Mouse (Mus musculus): ENCODE measurements around the gene Lamtor4. TPM values are rescaled to one million over a fixed set of nuclear protein-coding genes. Genes with fewer than 3 reads are reported as not detected.
A peak's percentile ranks its signal among the peaks of the same experiment; 100 is the strongest.
"Not testable (repeated sequence)": the region's sequence is repeated elsewhere in the genome, so short reads cannot be mapped to it uniquely, and the experiment has no call there.

The Lamtor4 gene
- total RNA-seq (2022) = 10 to 100 TPM; 50.8 to 61.6 (median 55.1) TPM

GRCm38 (mm10) chr5:138255353-138256093 lies at the start of gene Lamtor4:
Gene Lamtor4 (plus strand): TSS chr5:138255482.
- DNase-seq (ENCODE audit: low spot score in 2 of 2) = peak; percentile 84 to 98

GRCm38 (mm10) chr5:138207253-138207652 lies 48.0 kb upstream of the Lamtor4 start:
- no peak for DNase-seq (ENCODE audit: low spot score in 2 of 2)

DNA sequence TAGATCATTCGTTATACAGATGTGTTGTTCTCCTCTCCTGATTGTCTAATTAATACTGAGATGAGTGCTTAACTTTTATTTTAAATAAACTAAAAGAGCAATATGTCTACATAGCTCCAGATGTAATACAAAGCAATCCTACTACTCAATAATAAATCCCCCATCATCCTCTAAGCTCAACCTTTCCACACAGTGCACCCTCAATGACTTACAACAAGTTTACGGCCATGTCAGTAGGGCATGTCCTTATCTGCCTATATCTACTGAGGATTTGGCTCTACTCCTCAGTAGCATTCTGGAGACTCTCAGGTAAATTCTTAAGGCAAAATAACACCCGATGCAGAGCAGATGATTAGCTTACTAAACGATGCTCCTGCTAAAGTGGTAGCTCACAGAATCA lies 47.4 kb upstream of the Lamtor4 start:
- DNase-seq (ENCODE audit: low spot score in 2 of 2) = no peak

GRCm38 (mm10) chr5:138216632-138217031 lies 38.6 kb upstream of the Lamtor4 start:
- DNase-seq (ENCODE audit: low spot score in 2 of 2) = not testable (repeated sequence)

GRCm38 (mm10) chr5:138219864-138220263 lies 35.4 kb upstream of the Lamtor4 start:
- no peak for DNase-seq (ENCODE audit: low spot score in 2 of 2)

GRCm38 (mm10) chr5:138222111-138222510 lies 33.2 kb upstream of the Lamtor4 start:
- peak; percentile 29 to 80 for DNase-seq (ENCODE audit: low spot score in 2 of 2)

- DNase-seq (ENCODE audit: low spot score in 2 of 2) = no peak
These were observed 32.0 kb upstream of the Lamtor4 start for GRCm38 (mm10) chr5:138223287-138223686.

- DNase-seq (ENCODE audit: low spot score in 2 of 2) = no peak
These were observed 29.6 kb upstream of the Lamtor4 start, which contains the start of gene Nxpe5 for GRCm38 (mm10) chr5:138225700-138226099. Gene Nxpe5 (plus strand): TSS chr5:138225898.

DNA sequence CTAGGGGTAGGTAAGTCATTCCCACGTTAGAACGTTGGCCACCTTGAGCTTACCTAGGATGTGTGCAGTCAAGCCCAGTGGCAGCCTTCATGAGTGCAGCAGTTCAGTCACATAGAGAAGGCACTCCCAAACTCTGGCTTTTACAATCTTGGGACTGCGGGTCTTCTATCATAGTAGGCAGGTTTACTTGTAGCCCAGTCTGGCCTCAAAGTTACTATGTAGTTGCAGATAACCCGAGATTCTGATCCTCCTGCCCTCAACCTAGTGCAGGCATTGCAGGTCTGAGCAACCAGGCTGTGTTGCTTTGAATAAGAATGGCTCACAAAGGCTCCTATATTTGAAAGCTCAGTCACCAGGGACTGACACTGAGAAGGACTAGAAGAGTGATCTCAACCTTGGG lies 28.8 kb upstream of the Lamtor4 start:
- DNase-seq (ENCODE audit: low spot score in 2 of 2) = no peak

- no peak for DNase-seq (ENCODE audit: low spot score in 2 of 2)
These were observed 27.9 kb upstream of the Lamtor4 start for GRCm38 (mm10) chr5:138227367-138227766.

GRCm38 (mm10) chr5:138228026-138228425 lies 27.3 kb upstream of the Lamtor4 start:
- no peak for DNase-seq (ENCODE audit: low spot score in 2 of 2)

GRCm38 (mm10) chr5:138229511-138229910 lies 25.8 kb upstream of the Lamtor4 start:
- no peak for DNase-seq (ENCODE audit: low spot score in 2 of 2)

DNA sequence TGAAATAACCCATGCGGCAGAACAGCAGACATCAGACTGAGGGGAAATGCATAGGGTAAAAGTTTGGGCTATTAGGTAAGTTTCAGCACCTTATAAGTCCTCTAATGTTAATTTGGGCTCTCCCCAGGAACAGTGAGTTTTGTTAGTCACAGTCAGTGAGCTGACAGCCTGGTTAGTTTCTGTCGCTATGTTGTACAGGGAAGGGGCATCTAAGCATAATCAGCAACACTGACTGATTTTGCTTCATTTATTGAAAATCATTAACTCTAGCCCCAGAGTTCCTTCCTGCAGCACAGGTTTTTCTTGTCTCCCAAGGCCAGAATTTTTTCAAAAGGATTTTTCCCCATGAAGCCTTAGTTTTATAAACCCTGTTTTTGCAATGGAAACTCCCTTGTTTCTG lies 21.5 kb upstream of the Lamtor4 start:
- DNase-seq (ENCODE audit: low spot score in 2 of 2) = no peak

- DNase-seq (ENCODE audit: low spot score in 2 of 2) = no peak
These were observed 21.1 kb upstream of the Lamtor4 start for GRCm38 (mm10) chr5:138234224-138234623.

DNA sequence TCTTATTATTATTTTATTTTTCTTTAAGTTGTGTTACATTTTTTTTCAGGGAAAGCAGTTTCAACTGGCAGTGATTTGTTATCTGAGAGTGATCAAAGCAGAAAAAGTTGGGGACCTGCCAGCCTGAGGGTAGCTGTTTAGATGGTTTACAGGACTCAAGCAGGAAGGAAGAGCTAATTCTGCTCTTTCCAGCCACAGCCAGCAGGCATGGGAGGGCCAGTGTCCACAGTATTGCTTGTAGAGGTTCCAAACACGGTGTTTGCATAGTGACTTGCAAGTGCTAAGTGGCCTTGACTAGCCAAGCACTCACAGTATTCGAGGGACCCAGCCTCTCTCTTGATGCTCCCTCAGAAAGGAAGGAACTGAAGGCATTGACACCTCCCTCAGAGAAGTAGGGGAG lies 13.8 kb upstream of the Lamtor4 start:
- no peak for DNase-seq (ENCODE audit: low spot score in 2 of 2)

DNA sequence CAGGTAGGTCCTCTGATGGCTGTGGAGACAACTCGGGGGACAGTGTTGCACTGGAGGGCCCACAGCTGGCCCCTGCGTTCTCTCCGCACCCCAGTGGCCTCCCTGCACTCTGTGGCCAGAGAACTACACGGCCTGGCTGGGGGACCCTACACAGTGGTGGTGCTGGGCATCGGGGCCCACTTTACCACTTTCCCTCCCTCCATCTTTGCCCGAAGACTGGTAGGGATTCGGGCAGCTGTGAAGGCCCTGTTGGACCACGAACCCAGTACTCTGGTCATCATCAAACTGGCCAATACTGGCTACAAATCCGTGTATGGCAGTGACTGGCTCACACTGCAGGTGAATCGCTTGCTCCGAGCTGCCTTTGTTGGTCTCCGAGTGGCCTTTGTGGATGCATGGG lies 4.1 kb upstream of the Lamtor4 start:
- DNase-seq (ENCODE audit: low spot score in 2 of 2) = no peak

- DNase-seq (ENCODE audit: low spot score in 2 of 2) = no peak
These were observed 2.2 kb upstream of the Lamtor4 start for GRCm38 (mm10) chr5:138253061-138253460.

- DNase-seq (ENCODE audit: low spot score in 2 of 2) = no peak
These were observed 799 bp downstream of the Lamtor4 start for GRCm38 (mm10) chr5:138256094-138256467.

DNA sequence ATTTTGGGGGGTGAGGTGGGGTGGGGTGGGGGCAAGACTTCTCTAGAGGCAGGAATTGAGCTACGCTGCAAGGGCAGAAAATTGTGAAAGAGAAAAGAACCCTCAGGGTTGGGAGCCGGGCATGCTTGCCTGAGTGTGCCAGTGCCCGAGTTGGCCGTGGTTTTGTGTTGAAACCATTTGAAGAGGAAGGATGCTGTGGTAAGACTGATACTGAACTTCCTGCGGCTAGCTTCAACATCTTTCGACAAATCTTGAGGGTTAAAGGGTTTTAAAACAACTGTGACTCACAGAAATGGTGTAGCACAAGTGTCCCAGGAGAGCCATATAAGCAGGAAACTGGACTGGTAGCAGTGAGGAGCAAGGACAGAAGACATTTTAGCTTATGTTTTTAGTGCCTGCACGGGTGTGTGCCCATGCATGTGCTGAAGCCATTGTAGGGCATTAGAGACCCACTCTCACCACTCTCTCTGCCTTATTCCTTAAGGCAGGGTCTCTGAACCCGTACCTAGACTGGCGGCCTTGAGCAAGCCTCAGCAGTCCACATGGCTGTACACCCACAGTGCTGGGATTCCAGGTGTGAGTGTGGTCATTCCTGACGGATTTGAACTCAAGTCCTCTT lies 1.8 kb downstream of the Lamtor4 start:
- no peak for DNase-seq (ENCODE audit: low spot score in 2 of 2)

DNA sequence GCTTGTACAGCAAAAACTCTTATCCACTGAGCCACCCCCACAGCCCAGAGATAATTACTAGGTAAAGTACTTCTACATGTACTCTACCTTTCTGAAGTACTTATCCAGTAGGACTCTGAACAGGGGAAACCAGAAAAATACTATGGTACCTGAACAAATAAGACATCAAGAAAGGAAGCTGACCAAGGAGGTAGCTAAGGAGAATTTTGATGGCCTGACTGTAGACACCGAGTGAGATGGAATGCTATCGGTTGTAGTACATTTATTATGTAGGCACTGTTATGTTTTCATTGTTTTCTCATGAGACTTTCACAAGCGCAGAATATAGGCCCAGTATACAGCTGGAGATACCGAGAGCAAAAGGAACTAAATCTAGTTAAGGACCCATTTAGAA lies 2.3 kb downstream of the Lamtor4 start:
- DNase-seq (ENCODE audit: low spot score in 2 of 2) = no peak

- no peak for DNase-seq (ENCODE audit: low spot score in 2 of 2)
These were observed 2.8 kb downstream of the Lamtor4 start for GRCm38 (mm10) chr5:138258078-138258477.

DNA sequence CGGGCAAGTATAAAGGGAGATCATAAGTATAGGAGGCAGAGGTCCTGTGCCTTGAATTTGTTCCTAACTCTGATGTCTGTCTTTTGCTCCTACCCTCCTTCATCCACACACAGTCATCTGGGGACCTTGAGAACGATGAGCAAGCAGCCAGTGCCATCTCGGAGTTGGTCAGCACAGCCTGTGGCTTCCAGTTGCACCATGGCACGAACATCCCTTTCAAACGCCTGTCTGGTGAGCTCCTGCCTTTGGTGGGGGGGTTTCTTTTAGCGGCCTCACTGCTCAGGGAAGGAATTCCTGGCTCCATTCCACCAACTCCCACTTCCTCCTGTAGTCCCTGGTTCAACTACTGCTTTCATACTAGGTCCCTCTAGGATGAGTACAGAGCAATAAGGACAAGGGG lies 3.3 kb downstream of the Lamtor4 start:
- DNase-seq (ENCODE audit: low spot score in 2 of 2) = no peak

DNA sequence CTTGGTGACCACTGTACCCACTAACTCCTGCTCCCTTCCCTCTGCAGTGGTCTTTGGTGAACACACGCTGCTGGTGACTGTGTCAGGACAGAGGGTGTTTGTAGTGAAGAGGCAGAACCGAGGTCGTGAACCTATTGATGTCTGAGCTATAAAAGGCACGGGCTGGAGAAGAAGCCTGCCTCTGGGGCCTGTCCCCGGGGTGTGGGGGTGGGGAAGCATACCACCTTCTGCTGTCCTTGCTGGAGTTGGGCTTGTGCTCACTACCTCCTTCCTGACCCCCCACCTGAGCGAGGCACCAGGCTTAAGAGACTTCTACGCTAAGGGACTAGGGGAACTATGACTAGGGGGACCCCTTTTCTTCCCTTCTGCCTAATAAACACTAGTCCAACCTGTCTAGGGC lies 3.7 kb downstream of the Lamtor4 start:
- DNase-seq (ENCODE audit: low spot score in 2 of 2) = no peak
